Mouse (Mus musculus) liver, postnatal 0 days (tissue): ENCODE data around the gene Ndufv2.

Source experiments
- CTCF ChIP-seq: sonication (generic); IDR thresholded peaks from 2 replicates; pipeline ENCODE4 v1.5.1; 2016; ENCODE audit warnings: antibody characterized with exemption, low read depth
- EP300 ChIP-seq: IDR thresholded peaks from 2 replicates; pipeline ENCODE4 v1.6.1; 2016; ENCODE audit warnings: antibody characterized with exemption, low read depth, mild to moderate bottlenecking

- no peak for TF ChIP-seq EP300
- peak; percentile 63 for TF ChIP-seq CTCF
These were observed 29.9 kb upstream of the Ndufv2 start for GRCm38 (mm10) chr17:66131212-66131611.
